Comparison of ENCODE assay signal across 29 mouse cellular contexts in genomic region chr2:144439191-144439700, GRCm38 (mm10).
"Had no signal": no experiment of that assay in that cellular context is flagged by ENCODE, and none has a peak within 500 bp of the region (broad histone marks: within the 10 kb centered on the region; RNA-seq: fewer than 3 reads in every experiment).

No protein-coding gene starts in this region.

- H3K27ac ChIP-seq: embryonic facial prominence, embryonic 10.5 days; embryonic facial prominence, embryonic 12.5 days; embryonic facial prominence, embryonic 13.5 days; embryonic facial prominence, embryonic 15.5 days; forebrain, embryonic 10.5 days; forebrain, embryonic 12.5 days; forebrain, embryonic 13.5 days; forebrain, embryonic 15.5 days; gastrocnemius, adult 2 months; heart, adult 2 months had no signal

- H3K27me3 ChIP-seq: embryonic facial prominence, embryonic 12.5 days; embryonic facial prominence, embryonic 13.5 days; embryonic facial prominence, embryonic 15.5 days; forebrain, embryonic 12.5 days; forebrain, embryonic 13.5 days; forebrain, embryonic 15.5 days had no signal

- DNase-seq: cerebellum, adult 2 months; cerebellum, adult 8-10 months; cerebellum, adult 9-10 months; cerebellum, adult 9-11 months; cerebellum, postnatal 10 days; cerebellum, postnatal 14 days; cerebellum, postnatal 25 days; cerebellum, postnatal 36 days; embryo, embryonic 11 days; forebrain, postnatal 0 days; gastrocnemius, adult 2 months; gastrocnemius, postnatal 10 days; gastrocnemius, postnatal 14 days; gastrocnemius, postnatal 25 days; gastrocnemius, postnatal 36 days; heart, adult 11 months; heart, adult 18-20 months; heart, adult 2 months had no signal

- H3K9ac ChIP-seq: embryonic facial prominence, embryonic 12.5 days; embryonic facial prominence, embryonic 13.5 days; embryonic facial prominence, embryonic 15.5 days; forebrain, embryonic 12.5 days; forebrain, embryonic 13.5 days; forebrain, embryonic 15.5 days; forebrain, postnatal 0 days had no signal

- H3K36me3 ChIP-seq: embryonic facial prominence, embryonic 10.5 days; embryonic facial prominence, embryonic 12.5 days; embryonic facial prominence, embryonic 13.5 days; embryonic facial prominence, embryonic 15.5 days; forebrain, embryonic 10.5 days; forebrain, embryonic 12.5 days; forebrain, embryonic 15.5 days had no signal

- ATAC-seq: forebrain, embryonic 13.5 days; forebrain, embryonic 14.5 days; forebrain, embryonic 15.5 days; forebrain, embryonic 16.5 days; forebrain, postnatal 0 days had no signal

- H3K4me1 ChIP-seq: embryonic facial prominence, embryonic 10.5 days; embryonic facial prominence, embryonic 12.5 days; embryonic facial prominence, embryonic 13.5 days; forebrain, embryonic 10.5 days; forebrain, embryonic 12.5 days had no signal

- H3K4me2 ChIP-seq: embryonic facial prominence, embryonic 12.5 days; embryonic facial prominence, embryonic 13.5 days; embryonic facial prominence, embryonic 15.5 days; forebrain, embryonic 12.5 days; forebrain, embryonic 13.5 days; forebrain, embryonic 15.5 days had no signal

- H3K9me3 ChIP-seq: embryonic facial prominence, embryonic 10.5 days; embryonic facial prominence, embryonic 12.5 days; embryonic facial prominence, embryonic 13.5 days; embryonic facial prominence, embryonic 15.5 days; forebrain, embryonic 10.5 days; forebrain, embryonic 12.5 days; forebrain, embryonic 13.5 days; forebrain, embryonic 15.5 days had no signal

- H3K4me3 ChIP-seq: embryonic facial prominence, embryonic 10.5 days; embryonic facial prominence, embryonic 12.5 days; embryonic facial prominence, embryonic 13.5 days; embryonic facial prominence, embryonic 15.5 days; erythroblast, embryonic 14.5 days; forebrain, embryonic 10.5 days; forebrain, embryonic 12.5 days; forebrain, embryonic 13.5 days; forebrain, embryonic 15.5 days; gastrocnemius, adult 2 months; heart, adult 2 months had no signal
